Mouse (Mus musculus): ENCODE data around the gene Ch25h. TPM values are rescaled to one million over a fixed set of nuclear protein-coding genes. Genes with fewer than 3 reads are reported as not detected.

Ch25h gene
- not detected for polyA plus RNA-seq (2021)

- no peak for TF ChIP-seq CTCF (IDR thresholded peaks at IDR 0.05)
- DNase-seq (ENCODE audit: low read depth, low spot score) = no peak
- ATAC-seq = no peak
- peaks cover 8% of the 10 kb centered on the region for H3K27me3 ChIP-seq
- in situ Hi-C loops (cut with MboI; ENCODE audit: low pct_unique_long_range_greater_than_20kb) = loop anchor here (5.0 kb wide), 2 partner anchors 143 to 233 kb away; no protein-coding TSS in a partner anchor
- ChIA-PET CTCF (no interaction called here), POLR2A (no interaction called here)
Observed at GRCm38 (mm10) chr19:34474991-34475971, at the start of gene Ch25h. Ch25h (minus strand) TSS chr19:34475164.

GRCm38 (mm10) chr19:34524646-34525045 lies 49.7 kb upstream of the Ch25h start:
- ATAC-seq (no peak), DNase-seq (ENCODE audit: low read depth, low spot score) (no peak)
- no peak for TF ChIP-seq CTCF (IDR thresholded peaks at IDR 0.05)
- POLR2A ChIA-PET = no interaction called here
- H3K27me3 ChIP-seq = no peaks in the 10 kb centered on the region
- CTCF ChIA-PET = interaction anchor here (1.2 to 1.5 kb wide), 2 partner anchors 16 to 24 kb away, joined by 3 to 5 read pairs; no protein-coding TSS in a partner anchor
- in situ Hi-C loops (cut with MboI; ENCODE audit: low pct_unique_long_range_greater_than_20kb) = no loop called here

GRCm38 (mm10) chr19:34523106-34523725 lies 48.3 kb upstream of the Ch25h start:
- CTCF ChIA-PET = interaction anchor here (0.9 kb wide), 1 partner anchor 28 kb away, joined by 3 read pairs; the partner anchor contains the start of gene Ifit2
- DNase-seq (ENCODE audit: low read depth, low spot score) = no peak
- ATAC-seq = no peak
- POLR2A ChIA-PET = no interaction called here
- no peaks in the 10 kb centered on the region for H3K27me3 ChIP-seq
- TF ChIP-seq CTCF (IDR thresholded peaks at IDR 0.05) = no peak
- in situ Hi-C loops (cut with MboI; ENCODE audit: low pct_unique_long_range_greater_than_20kb) = no loop called here

- ChIA-PET POLR2A (interaction anchor here (0.6 kb wide), 1 partner anchor 10 kb away, joined by 3 read pairs; no protein-coding TSS in a partner anchor), CTCF (no interaction called here)
- in situ Hi-C loops (cut with MboI; ENCODE audit: low pct_unique_long_range_greater_than_20kb) = no loop called here
- no peaks in the 10 kb centered on the region for H3K27me3 ChIP-seq
- no peak for ATAC-seq
- no peak for DNase-seq (ENCODE audit: low read depth, low spot score)
- no peak for TF ChIP-seq CTCF (IDR thresholded peaks at IDR 0.05)
Observed at GRCm38 (mm10) chr19:34521978-34522377, 47.0 kb upstream of the Ch25h start.

GRCm38 (mm10) chr19:34521361-34521760 lies 46.4 kb upstream of the Ch25h start:
- no peaks in the 10 kb centered on the region for H3K27me3 ChIP-seq
- no peak for TF ChIP-seq CTCF (IDR thresholded peaks at IDR 0.05)
- no peak for ATAC-seq
- ChIA-PET POLR2A (no interaction called here), CTCF (no interaction called here)
- in situ Hi-C loops (cut with MboI; ENCODE audit: low pct_unique_long_range_greater_than_20kb) = no loop called here
- DNase-seq (ENCODE audit: low read depth, low spot score) = no peak

- no peak for ATAC-seq
- in situ Hi-C loops (cut with MboI; ENCODE audit: low pct_unique_long_range_greater_than_20kb) = no loop called here
- POLR2A ChIA-PET = interaction anchor here (0.5 kb wide), 1 partner anchor 10 kb away, joined by 3 read pairs; no protein-coding TSS in a partner anchor
Observed at GRCm38 (mm10) chr19:34520051-34520450, 45.1 kb upstream of the Ch25h start.

GRCm38 (mm10) chr19:34519646-34520045 lies 44.7 kb upstream of the Ch25h start:
- ChIA-PET POLR2A (interaction anchor here (0.5 kb wide), 1 partner anchor 9 kb away, joined by 3 read pairs; no protein-coding TSS in a partner anchor), CTCF (interaction anchor here (1.6 to 1.8 kb wide), 2 partner anchors 28 to 31 kb away, joined by 5 to 6 read pairs; partner anchors contain the start of gene Ifit2)
- in situ Hi-C loops (cut with MboI; ENCODE audit: low pct_unique_long_range_greater_than_20kb) = no loop called here
- no peak for ATAC-seq
- no peaks in the 10 kb centered on the region for H3K27me3 ChIP-seq
- no peak for TF ChIP-seq CTCF (IDR thresholded peaks at IDR 0.05)
- no peak for DNase-seq (ENCODE audit: low read depth, low spot score)

More at GRCm38 (mm10) chr19:34520051-34520450, 45.1 kb upstream of the Ch25h start:
- H3K27me3 ChIP-seq = no peaks in the 10 kb centered on the region
- TF ChIP-seq CTCF (IDR thresholded peaks at IDR 0.05) = no peak
- no peak for DNase-seq (ENCODE audit: low read depth, low spot score)
- CTCF ChIA-PET = interaction anchor here (1.6 to 1.8 kb wide), 2 partner anchors 28 to 30 kb away, joined by 5 to 6 read pairs; partner anchors contain the start of gene Ifit2

- ChIA-PET POLR2A (interaction anchor here (0.6 kb wide), 1 partner anchor 128 kb away, joined by 3 read pairs; no protein-coding TSS in a partner anchor), CTCF (interaction anchor here (1.6 to 1.8 kb wide), 2 partner anchors 29 to 32 kb away, joined by 5 to 6 read pairs; partner anchors contain the start of gene Ifit2)
- TF ChIP-seq CTCF (IDR thresholded peaks at IDR 0.05) = no peak
- no peak for DNase-seq (ENCODE audit: low read depth, low spot score)
- no peak for ATAC-seq
- in situ Hi-C loops (cut with MboI; ENCODE audit: low pct_unique_long_range_greater_than_20kb) = no loop called here
- no peaks in the 10 kb centered on the region for H3K27me3 ChIP-seq
Observed at GRCm38 (mm10) chr19:34518786-34519185, 43.8 kb upstream of the Ch25h start.

- no peaks in the 10 kb centered on the region for H3K27me3 ChIP-seq
- POLR2A ChIA-PET = interaction anchor here (0.6 kb wide), 1 partner anchor 127 kb away, joined by 3 read pairs; no protein-coding TSS in a partner anchor
- in situ Hi-C loops (cut with MboI; ENCODE audit: low pct_unique_long_range_greater_than_20kb) = no loop called here
- CTCF ChIA-PET = interaction anchor here (0.8 to 3.4 kb wide), 3 partner anchors 9 to 119 kb away, joined by 3 to 22 read pairs (median 5); partner anchors contain the start of gene Lipa
- ATAC-seq = peak; percentile 70
- DNase-seq (ENCODE audit: low read depth, low spot score) = peak; percentile 68
- no peak for TF ChIP-seq CTCF (IDR thresholded peaks at IDR 0.05)
Observed at GRCm38 (mm10) chr19:34517812-34518594, 43.0 kb upstream of the Ch25h start.
